ENCODE assay signal across 8 mouse cellular contexts in the genomic region with DNA sequence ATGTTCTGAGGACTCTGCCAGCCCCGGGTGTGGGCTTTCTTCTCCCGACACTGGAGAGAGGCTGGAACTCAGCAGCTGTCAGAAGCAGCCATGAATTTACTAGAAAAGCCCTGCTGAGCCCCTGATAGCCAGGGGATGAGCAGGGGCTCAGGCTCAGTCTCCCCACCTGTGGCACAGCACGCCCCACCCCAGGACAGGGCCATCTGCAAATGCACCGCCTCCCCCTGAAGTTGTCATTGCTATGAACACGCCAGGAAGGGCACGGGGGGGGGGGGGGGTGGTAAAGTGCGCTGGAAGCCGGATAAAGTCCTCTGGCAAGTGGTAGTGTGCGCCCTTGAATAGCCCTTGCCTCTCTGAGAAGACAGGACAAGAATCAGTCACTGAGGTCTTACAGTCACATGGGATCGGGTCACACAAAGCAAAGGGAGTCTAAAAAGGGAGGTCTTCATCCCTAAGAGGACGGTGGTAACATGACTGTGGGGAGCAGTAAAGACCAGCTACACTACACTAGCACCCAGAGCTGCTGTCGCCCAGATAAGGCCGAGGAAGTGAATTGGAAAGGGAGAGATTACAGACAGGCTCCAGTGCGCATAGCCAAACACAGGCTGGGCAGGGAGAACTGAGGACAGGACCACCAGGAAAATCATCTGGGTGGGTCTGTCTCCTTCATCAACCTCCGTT.
DNase-seq lines count a peak whose midpoint lies in the region; ATAC-seq lines count a peak whose summit lies in the region.

No protein-coding gene starts in this region.

- WGBS in neural tube, embryonic 12.5 days, result 30% methylated on average over 15 of the region's 15 CpGs
- 18% methylated on average over 14 of the region's 15 CpGs for WGBS in limb, embryonic 13.5 days

- peak; percentile 11 for DNase-seq in adrenal gland, postnatal 14 days
- DNase-seq in adrenal gland, adult 8-10 months, result no peak
- DNase-seq in neural tube, embryonic 10.5 days (ENCODE audit: extremely low spot score, low spot score), result no peak
- no peak for DNase-seq in ovary, adult 18-20 months (ENCODE audit: low spot score)
- no peak for DNase-seq in embryo, embryonic 10.5 days (ENCODE audit: low spot score)
- no peak for DNase-seq in adrenal gland, postnatal 25 days

- peak overlapping the region; percentile 41 for H3K4me2 ChIP-seq in neural tube, embryonic 12.5 days (replicated peaks)
- peak overlapping the region; percentile 58 for H3K4me2 ChIP-seq in limb, embryonic 13.5 days (replicated peaks)

- no peaks in the 10 kb centered on the region for H3K27me3 ChIP-seq in neural tube, embryonic 12.5 days (replicated peaks)
- peaks cover 4% of the 10 kb centered on the region; the same call in 1 of the 2 replicates for H3K27me3 ChIP-seq in limb, embryonic 13.5 days

- peaks cover 23% of the 10 kb centered on the region for H3K4me1 ChIP-seq in neural tube, embryonic 12.5 days
- peaks cover 18% of the 10 kb centered on the region for H3K4me1 ChIP-seq in limb, embryonic 13.5 days

- H3K9ac ChIP-seq in neural tube, embryonic 12.5 days, result no peak overlapping the region
- no peak overlapping the region; the same call in 1 of the 2 replicates for H3K9ac ChIP-seq in limb, embryonic 13.5 days

- 0 out of 2 replicates have a peak, but pooled peaks have one; percentile 17 for ATAC-seq in neural tube, embryonic 12.5 days (ENCODE audit: low FRiP score, low read depth)
- peak; percentile 58; the same call in 1 of the 2 replicates for ATAC-seq in limb, embryonic 13.5 days (ENCODE audit: low FRiP score, low read depth)

- H3K4me3 ChIP-seq in neural tube, embryonic 12.5 days, result no peak overlapping the region
- peak overlapping the region; percentile 26 for H3K4me3 ChIP-seq in limb, embryonic 13.5 days

- H3K36me3 ChIP-seq in neural tube, embryonic 12.5 days, result no peaks in the 10 kb centered on the region
- H3K36me3 ChIP-seq in limb, embryonic 13.5 days, result no peaks in the 10 kb centered on the region

- no peak overlapping the region for H3K27ac ChIP-seq in neural tube, embryonic 12.5 days
- H3K27ac ChIP-seq in limb, embryonic 13.5 days, result no peak overlapping the region

- no peaks in the 10 kb centered on the region for H3K9me3 ChIP-seq in neural tube, embryonic 12.5 days
- no peaks in the 10 kb centered on the region for H3K9me3 ChIP-seq in limb, embryonic 13.5 days
